Mouse (Mus musculus) c-Kit-positive CD71-positive TER-119-negative erythroid progenitor cells, embryonic 14.5 days (primary cell): ENCODE measurements around the gene Mad1l1.

Experiments
- DNase-seq: peaks from one replicate; pipeline ENCODE4 v3.0.0-alpha.2; 2013; ENCODE audit warnings: low read depth

The Mad1l1 gene

DNA sequence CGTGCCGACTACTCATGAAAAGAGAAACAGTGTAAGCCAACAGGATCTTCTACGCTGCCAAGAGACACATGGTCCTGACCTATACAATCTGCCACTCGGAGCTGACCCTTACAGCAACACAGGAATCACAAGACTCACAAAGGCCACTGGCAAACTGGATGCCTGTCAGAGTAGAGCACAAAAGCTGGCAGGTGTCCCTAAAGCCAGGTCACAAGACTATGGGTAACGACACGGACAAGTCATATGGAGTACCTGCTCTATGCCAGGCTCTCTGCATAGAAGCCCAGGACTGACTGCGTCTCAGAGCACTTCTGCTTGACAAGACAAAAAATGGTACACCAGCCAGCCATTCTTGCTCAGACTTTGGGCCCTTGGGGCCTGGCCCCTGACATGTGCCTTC lies 234.1 kb downstream of the Mad1l1 start:
- no peak for DNase-seq

DNA sequence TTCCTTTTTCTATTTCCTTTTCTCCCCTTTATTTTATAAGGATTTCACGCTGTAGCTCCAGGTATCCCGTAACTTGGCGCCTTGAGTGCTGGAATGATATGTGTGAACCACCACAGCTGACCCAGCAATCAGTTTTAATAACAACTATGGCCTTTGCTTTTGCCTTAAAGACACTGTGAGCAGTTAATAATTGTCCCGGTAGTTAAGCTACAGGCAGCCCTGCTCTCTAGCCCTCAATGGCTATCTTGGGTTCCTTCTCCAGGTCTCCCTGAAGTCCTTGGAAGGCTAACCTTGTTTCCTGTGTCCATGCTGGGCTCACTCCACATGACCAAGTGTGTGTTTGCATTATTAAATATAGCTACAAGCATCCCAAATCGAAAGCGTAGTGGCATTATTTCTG lies 237.0 kb downstream of the Mad1l1 start:
- DNase-seq, result no peak

DNA sequence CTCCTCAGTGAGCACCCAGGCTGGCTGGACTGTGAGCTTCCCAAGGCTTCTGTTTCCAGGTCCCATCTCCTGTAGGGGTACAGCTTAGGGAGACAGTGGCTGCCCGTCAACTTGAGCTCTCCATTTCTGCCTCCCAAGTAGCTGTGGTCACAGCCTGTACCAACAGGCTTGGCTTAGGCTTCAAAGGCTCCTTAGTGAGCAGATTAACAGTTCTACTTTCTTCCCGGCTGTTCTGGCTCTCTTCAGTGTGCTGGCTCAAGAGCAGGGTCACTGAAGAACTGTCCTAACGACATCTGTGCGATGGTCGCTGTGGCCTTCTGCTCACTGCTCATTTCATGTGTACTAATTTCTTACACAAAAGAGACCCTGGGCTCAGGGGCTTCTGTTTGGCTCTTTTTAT lies 237.4 kb downstream of the Mad1l1 start:
- no peak for DNase-seq

DNA sequence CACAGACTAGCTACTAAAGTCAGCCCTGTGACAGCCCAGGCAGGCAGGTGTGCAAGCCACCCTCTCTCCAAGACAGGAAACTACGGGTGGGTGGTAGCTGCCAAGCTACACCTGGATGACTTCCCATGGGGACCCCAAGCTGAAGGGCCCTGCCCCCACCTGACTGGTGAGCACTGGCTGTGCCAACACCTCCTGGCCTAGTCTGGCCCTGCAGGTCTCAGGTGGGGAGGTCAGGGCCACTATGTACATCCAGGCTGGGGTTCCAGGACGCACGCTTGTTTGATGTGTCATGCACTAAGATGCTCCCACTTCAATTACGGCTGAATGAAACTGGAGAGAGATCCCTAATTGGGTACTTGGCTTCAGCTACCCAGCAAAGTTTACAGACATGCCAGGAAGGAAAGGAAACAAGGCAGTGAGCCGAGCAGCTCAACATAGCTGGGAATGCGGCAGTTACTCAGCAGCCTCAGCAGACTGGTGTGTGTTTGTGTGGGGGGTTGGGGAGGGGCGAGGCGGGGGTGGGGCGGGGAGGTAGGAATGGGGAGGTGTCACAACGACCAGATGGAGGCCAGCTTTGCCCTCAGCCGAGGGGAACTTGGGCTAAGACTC lies 239.0 kb downstream of the Mad1l1 start:
- DNase-seq, result no peak

DNA sequence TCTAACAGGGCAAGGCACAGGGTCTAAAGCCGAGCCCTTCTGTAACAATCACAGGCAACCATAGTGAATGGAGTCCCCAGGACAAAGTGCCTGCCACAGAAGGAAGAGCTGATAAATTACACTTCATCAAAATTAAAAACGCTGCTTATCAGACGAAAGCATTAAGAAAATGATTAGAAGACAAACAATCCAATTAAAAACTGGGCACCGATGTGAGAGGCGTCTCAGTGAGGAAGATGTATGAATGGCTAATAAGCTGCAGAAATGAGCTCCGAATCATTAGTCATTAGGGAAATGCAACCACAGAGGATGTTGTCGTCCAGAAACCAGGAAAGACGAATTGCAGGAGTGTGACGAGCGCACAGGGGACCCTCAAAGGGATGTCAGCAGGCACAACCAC lies 240.3 kb downstream of the Mad1l1 start:
- no peak for DNase-seq

DNA sequence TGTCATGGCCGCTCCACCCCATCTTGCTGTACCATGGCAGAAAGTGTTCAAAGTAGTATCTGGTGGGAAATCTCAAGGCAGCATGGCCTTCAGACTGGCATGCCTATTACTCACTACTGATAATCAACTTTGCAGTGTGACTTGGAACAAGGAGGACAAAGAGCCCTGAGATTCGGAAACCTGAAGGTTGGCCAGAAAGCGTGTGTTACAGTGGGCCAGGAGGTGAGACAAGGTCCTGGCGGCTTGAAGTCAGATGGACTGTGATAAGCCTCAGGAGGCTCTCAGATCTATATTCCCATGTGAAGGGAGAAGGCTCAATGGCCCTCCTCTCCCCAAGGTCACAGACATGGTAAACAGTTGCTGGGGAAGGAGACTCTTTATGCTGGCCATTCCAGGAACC lies 241.8 kb downstream of the Mad1l1 start:
- DNase-seq, result no peak

DNA sequence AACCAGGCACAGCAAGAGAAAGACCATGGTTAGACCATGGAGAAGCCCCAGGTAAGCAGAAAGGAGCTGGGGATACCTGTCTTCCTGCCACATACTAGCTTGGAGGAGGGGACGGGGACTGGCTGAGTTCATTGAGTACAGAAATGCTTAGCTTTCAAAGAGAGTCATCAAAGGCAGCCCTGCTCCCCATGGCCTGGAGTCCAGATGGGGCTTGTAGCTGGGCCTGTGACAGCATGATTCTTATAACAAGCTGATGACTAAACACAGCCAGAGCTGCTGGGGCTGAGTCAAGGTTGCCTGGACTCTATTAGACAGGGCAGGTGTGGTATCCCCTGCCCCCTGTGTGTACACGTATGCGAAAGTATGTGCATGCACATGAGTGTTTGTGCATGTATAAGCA lies 242.9 kb downstream of the Mad1l1 start:
- DNase-seq, result no peak

DNA sequence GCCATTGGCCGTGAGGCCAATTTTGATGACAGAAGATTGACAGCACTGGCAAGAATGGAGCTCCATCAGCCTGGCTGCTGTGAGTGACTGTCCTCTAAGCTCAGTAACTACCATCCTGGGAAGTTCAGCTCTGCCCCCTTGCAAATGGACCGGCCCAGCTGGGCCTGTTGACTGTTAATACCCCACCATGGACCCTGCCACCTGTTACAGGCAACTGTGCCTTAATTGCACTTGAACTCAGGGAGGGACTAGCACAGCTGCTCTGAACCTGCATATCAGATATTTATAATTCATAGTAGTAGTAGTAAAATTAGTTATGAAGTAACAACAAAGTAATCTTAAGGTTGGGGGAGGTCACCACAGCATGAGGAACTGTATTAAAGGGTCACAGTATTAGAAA lies 244.9 kb downstream of the Mad1l1 start:
- DNase-seq, result no peak

DNA sequence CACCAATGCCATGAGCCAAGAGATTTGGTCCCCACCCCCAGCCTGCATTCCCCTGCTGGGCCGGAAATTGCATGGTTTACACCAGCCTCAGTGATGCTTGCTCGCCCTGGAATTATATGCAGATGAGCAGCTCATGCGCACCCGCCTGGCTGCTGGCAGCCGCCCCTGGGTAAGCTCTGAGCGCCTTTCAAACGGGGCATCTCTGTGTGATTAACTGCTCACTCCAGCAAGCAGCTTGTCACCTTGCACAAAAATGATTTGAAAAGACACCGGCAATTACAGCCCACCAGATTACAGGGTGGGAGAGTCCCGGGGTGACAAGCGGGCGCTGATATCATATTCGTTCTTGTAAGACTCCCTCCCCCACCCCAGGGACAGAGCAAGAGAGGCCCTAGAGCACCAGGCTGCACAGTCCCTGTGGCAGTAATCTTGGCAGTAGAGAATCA lies 247.7 kb downstream of the Mad1l1 start:
- DNase-seq, result no peak

DNA sequence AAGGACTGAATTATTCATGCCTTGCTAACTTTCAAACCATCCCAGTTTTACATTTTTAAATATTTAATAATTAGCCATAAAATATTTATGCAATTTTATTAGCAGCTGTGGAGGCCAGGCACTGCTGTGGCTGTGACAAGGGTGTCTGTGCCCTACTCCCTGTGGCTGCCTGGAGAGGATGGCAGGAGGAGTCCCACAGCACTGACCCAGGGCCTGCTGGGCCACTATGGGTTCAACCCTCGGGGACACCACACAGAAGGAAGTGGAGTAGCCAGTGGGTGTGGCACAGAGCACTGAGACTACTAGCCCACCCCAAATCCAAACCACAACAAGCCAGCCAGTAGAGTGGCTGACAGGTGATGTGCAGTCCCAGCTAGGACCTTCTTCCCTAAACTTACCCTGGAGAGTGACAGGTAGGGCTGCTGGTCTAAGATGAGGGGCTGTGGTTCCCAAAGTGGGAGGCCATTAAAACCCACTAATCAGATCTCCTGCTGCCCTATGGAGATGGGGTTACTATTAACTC lies 248.1 kb downstream of the Mad1l1 start:
- no peak for DNase-seq

DNA sequence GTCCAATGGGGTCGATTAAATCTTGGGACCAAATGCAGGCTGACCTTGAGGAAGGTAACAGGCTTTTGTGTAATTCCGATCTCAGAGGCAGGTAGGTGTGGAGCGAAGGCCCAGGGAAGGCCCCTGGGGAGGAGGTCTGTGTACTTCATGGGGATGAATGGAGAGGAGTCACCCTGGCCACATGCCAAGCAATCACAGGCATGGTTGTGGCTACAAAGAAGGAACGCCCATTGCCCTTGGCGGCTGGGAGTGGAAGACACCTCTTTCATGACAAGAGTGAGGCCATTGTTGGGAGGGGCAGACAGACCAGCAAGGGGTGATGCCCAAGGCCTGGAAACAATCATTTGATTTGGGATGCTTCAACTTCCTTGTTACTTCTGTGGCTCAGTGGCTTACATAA lies 252.8 kb downstream of the Mad1l1 start:
- no peak for DNase-seq

DNA sequence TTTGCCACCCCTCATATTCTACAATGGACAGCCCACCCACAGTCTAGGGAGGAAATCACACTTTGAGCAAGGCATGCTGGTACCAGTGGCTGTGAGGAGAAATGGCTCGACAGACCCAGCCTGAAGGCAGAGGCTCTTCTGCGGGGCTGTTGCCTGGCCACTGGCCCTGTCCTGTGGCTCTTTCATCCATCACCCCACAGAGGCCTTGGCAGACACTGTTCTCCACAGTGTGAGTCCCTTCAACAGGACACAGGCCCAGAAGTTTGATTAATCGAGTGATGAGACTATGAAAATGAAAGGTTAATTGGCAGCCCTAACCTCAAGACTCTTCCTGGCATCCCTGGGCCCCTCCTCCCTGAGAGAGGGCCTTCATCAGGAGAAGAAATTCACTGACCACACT lies 253.3 kb downstream of the Mad1l1 start:
- no peak for DNase-seq

DNA sequence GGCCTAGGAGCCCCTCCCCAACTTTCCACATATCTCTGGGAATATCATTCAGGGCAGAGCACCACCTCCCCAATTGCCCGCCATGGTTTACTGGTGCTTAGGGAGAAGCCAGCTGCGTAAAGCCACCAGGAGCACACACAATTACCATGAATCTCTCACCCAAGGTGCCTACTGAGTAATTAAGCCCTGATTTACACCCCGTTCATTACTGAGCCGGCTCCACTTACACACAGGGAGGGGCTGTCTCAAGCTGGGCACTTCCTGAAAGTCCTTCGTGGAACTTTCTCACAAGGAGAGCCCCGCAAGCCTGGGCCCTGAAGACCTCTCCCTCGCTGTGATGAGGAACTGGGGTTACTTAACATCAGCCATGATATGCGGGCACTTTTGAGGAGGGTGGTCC lies 254.6 kb downstream of the Mad1l1 start:
- DNase-seq, result no peak

DNA sequence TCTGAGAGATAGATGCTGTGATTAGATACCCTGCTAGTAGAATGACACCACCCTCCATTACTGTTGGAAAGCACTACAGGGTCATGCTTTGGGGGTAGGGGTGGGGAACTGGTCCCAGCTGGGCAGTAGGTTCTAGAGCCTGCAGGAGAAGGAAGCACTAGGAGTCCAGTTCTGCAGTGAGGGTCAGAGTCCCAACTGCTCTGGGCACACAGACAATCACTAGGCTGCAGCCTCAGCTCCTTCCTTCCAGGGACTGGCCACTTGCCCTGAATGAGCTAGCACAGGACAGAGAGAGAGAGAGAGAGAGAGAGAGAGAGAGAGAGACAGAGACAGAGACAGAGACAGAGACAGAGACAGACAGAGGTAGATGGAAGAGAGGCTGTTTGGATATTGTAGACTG lies 255.1 kb downstream of the Mad1l1 start:
- no peak for DNase-seq

DNA sequence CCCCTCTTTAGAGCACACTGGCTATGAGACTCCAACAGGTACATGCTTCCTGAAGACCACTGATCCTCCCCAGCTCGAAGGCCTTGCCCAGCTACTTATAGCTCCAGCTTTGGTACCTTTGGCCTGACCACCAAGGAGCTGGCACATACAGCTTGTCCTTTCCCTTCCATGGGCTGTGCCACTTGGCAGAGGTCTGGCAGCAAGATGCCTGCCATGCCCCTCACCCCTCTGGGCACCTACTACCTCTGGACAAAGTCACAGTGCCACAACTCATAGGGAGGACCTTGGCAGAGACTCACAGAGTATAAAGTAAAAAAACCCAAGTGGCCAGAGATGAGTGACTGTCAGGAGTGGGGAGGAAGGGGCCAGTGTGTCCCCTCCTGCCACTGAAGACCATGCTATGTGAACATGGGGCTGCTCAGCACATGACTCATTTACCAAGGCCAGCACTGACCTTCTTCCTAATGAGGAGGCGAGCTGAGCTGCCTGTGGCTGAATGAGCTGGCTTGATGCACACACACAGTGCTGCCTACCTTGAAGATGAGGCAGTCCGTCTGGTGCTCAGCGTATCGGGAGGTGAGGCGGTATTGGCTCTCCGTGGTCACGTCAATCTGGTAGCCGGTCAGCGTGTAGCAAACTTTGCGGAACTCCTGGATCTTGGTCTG lies 255.9 kb downstream of the Mad1l1 start:
- no peak for DNase-seq

DNA sequence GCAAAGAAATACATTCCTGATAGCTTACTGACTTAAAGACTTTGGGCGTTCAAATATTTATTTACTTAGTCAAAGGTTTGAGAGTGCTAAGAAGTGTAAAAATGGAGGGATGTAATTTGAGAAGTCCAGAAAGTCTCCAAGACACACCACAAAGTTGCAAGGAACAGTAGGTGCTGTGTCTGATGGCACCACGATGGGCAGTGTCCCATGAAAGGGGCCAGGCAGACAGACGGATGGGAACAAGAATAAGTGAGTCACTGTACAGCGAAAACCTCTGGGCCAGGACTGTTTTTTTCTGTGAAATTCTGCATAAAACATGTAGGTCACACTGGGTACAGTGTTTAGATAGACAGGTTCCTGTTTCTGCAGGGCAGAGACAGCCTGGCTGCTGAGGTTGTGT lies 256.8 kb downstream of the Mad1l1 start:
- DNase-seq, result no peak

DNA sequence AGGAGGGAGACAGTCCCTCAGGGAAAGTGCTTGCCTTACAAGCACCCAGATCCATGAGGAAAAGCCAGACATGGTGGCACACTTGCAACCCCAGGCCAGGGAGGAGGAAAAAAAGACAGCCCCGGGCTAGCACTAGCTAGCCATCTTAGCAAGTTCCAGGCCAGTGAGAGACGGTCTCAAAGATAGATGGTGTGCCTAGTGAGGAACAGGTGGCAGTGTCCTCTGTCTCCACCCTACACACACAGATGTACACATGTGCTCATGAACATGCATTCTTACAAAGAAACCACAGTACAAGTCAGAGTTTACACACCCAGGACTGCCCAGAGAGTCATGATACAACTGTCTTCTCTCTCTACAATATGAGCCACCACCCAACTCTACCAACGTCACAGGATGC lies 258.5 kb downstream of the Mad1l1 start:
- no peak for DNase-seq

DNA sequence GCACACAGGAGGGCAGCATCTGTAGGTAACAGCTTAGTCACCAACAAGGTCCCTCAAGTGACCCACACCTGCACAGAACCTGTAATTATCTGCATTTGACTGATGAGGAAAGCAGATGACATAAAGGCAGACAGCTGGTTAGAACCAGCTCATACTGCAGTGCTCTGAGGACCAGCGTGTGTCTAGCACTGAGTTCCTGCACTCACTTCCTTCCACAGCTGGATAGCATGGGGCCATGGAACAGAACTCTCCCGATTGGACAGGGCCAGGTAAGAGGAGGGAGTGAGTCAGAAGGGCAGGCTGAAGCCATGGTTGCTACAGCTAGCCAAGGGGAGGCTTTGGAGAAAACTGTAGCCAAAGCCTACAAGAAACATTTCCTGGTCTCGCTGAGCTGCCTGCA lies 259.0 kb downstream of the Mad1l1 start:
- DNase-seq, result no peak

DNA sequence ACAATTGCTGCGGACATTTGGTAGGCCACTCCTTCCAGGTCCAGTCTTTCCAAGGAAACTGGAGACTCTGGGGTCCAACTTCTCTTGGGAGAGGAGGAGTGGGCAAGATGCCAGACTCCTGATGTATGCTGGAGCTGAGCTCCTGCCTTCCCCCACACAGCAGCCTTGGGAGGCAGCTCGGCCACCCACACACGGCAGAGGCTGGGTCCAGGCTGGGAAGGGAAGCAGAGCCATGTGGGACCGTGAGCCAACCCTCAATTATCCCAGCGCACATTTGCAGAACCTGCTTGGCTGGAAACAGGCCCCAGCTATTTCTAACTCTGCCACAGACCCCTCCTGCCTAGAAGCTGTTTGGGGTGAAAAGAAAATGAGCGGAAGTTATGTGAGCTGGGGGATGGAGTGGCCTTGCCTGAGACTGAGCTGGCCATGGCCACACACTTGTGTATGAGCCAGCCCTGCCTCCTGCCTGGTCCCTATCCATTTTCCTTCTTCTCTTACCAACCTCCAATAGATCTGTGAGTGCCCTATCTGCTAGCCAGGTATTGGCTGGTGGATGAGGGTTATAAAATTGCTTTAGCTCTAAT lies 260.0 kb downstream of the Mad1l1 start:
- DNase-seq, result no peak

DNA sequence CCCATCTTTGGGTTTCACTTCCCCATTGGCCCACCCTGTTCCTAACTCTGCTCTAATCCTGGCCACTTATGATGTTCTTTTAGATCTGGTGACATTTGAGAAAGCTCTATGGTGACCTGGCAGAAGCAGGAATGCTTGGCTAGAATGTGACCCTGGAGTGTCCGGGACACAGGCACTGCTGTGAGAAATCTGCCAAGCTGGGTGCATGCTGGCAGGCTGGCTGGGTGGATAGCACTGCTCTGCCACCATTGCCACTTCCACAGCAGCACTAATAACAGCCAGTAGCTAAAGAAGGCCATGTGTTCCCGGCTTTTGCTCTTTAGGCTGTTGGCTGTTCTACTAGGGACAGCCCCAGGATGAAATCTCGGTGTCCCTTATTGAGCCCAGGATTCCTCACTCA lies 265.1 kb downstream of the Mad1l1 start:
- DNase-seq, result no peak

DNA sequence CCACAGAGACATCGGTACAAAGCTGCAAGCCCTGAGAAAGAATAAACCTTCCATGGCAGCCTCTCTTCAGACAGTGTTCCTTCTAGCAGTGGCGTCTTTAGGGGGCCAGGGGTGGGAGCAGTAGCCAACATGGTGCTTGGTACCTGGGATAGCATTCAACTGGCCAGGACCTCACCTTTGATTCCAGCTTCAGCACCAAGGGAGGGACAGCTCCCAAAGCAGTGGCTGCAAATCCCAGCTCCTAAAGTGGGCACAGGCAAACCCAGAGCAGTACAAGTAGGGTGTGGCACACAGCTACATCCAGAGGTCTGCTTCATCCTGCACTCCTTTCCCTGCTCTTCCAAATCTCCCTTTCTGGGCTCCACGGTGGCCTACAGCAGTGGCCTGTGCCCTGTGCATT lies 265.9 kb downstream of the Mad1l1 start:
- DNase-seq, result no peak

DNA sequence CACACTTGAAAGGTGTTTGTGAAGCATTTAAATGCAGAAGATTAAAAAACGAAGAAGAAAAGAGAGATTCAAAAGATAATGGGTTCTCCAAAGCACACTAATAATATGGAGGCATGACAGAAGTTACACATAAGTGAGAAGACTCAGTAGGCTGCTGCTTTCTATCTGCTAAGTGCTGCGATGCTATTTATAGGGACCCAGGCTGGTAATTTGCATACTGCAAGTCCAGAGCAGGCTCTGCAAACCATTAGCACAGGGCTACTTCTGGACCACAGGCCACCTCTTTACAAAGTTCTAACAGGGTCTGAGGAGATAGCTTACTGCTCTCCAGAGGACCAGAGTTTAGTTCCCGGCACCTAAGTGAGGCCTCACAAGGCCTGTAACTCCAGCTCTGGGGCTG lies 267.7 kb downstream of the Mad1l1 start:
- no peak for DNase-seq

DNA sequence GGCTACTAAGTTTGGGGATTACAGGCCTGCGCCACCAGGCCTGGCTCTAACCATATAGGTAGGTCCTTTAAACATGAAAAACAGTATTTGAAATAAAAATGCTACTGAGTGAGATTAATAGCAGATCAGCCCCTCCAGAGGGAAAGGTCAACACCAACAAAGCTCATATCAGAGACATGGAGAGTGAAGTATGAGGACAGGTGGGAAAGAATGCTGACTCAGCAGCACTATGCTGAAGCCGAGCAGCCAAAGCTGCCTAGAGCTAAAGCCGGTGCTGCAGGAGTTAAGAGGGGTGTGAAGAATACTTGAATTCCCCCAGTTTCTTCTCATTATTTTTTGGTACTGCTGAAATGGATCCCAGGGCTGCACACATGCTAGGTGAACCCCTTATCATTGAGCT lies 268.9 kb downstream of the Mad1l1 start:
- DNase-seq, result no peak

DNA sequence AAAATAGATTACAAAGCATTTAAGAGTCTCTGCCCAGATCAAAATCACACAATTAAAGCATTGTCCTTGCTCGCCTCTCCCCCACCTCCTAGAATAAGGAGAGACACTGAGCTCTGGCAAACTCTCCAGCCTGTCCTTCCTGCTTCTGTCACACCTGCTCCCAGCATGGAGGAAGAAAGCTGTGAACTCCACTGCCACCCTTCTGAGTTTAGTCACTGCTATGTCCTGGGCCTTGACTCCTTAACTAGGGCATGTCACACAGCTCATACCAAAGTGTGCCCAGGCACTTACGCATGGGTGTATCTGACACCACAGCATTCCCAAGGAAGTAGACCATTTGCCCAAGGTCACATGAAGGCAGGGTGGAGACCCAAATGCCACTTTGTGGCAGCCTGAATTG lies 275.9 kb downstream of the Mad1l1 start:
- DNase-seq, result no peak
